Mouse (Mus musculus) NIH3T3 (cell line): ENCODE results near the gene Atp6ap1l.
A peak's percentile ranks its signal among the peaks of the same experiment; 100 is the strongest.

Source experiments
- DNase-seq: peaks from one replicate; pipeline ENCODE4 v3.0.0-alpha.2; 2012; ENCODE audit warnings: low read depth

Gene Atp6ap1l

DNA sequence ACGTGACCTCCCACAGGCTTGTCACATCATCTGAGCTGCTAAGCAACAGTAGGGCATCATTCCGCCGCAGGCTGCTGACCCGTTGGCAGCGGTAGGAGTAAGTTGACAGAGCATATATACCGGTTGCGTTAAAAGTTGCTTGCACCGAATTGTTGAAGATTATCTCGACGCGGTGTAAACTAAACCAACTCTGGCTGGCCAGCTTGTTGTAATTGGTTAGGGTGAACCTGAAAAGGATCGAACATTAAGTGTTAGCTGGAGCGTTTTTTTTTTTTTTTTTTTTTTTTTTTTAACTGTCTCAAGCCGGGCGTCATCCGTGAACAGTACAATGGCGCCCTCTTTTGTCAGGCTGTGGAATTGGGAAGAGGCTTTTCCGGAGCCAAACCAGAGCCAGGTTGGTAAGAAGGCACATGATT is 18.6 kb downstream of the Atp6ap1l start:
- DNase-seq = peak; percentile 87

- no peak for DNase-seq
Observed at GRCm38 (mm10) chr13:90885856-90886532, 19.2 kb downstream of the Atp6ap1l start.

DNA sequence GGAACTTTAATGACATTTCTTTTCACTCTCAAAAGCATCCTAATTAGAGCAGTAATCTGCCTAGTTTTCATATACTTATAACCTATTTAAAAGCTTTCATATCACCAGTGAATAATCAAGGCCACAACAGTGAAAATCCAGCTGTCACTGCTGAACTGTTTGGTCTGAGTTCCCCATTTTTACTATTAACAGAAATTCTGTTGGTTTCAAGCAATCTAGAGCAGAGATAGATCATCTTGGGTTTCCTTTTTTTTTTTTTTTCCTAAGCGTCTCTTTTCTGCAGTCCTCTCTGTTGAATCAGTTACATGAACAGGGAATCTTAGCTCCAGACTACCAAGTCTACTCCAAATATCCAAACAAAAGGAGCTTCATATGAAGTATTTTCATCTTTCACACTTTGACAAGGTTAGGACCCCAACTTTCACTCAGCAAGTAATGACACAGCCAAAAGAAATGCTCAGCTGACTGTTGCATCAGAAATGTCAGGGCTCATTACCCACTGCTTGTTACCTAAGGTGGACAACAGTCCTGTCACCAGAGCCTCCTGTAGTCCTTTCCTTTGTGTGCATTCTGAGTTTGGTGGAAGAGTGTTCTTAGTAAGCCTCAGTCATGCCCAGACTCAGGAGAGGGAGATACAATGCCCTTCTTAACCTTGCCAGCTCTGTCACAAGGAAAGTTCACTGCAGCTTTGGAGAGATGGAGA is 23.3 kb downstream of the Atp6ap1l start:
- DNase-seq = peak; percentile 46

- DNase-seq = no peak
Observed at GRCm38 (mm10) chr13:90871579-90871978, 33.6 kb downstream of the Atp6ap1l start.

DNA sequence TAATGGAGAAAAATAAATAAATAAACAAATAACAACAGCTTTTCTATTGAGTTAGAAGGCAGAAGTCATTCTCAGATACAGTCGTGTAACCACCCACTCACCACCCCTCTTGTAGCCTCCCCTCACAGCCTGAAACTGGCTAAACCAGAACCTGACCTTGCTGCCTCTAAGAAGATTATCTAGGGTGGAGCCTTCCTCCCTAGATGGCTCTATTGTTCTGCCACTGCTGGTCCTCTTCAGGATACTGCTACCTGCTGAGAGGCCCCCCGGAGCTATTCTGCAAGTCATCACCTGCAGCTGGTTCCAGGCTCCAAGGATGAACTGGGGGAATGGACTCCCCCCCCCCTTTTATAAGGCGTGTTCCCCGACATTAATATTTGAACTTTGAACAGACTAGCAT is 36.0 kb downstream of the Atp6ap1l start:
- no peak for DNase-seq

- DNase-seq = no peak
Observed at GRCm38 (mm10) chr13:90862138-90862537, 43.0 kb downstream of the Atp6ap1l start.

DNA sequence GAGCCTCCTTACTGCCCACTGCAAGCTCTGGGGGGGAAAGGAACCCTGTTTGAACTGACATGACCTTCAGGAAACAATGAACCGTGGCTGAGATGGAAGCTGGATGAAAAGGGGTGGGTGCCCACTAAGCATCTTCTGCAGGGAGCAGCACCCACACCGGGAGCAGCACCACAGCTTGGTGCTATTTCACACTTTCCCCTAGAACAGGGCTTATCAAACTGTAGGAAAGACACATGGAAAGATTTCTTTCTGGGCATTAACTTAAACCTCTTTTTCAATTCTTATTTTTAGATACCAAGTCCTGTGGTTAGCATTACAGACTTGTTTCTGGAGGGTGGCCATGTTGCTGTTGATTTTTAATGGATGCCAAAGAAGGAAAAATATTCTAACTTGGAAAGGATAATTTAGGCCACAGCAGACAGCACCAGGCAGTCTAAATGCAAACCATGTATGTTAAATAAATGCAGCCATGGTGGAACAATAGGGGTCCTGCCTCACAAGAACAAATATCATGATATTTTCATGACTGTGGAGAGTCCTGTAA is 44.2 kb downstream of the Atp6ap1l start:
- peak; percentile 58 for DNase-seq

- DNase-seq = no peak
Observed at GRCm38 (mm10) chr13:90852727-90853630, 52.2 kb downstream of the Atp6ap1l start.

DNA sequence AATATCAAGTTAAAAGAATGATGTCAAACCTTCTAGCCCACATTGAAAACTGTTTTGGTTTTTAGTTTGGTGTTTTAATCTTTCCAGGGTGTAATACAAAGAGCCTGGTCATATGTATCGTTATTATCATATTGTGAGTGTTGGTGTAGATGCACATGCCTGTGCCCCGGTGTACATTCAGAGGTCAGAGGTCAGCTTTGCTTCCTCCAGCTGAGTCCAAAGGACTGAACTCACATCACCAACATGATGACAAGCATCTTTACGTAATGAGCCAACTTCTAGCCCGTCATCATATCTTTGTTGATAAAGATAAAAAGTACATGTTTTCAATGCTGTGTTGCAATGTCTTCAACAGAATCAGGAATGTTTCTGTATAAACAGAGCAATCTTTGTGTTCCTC is 53.4 kb downstream of the Atp6ap1l start:
- no peak for DNase-seq

GRCm38 (mm10) chr13:90844191-90844590 is 61.0 kb downstream of the Atp6ap1l start:
- no peak for DNase-seq

DNA sequence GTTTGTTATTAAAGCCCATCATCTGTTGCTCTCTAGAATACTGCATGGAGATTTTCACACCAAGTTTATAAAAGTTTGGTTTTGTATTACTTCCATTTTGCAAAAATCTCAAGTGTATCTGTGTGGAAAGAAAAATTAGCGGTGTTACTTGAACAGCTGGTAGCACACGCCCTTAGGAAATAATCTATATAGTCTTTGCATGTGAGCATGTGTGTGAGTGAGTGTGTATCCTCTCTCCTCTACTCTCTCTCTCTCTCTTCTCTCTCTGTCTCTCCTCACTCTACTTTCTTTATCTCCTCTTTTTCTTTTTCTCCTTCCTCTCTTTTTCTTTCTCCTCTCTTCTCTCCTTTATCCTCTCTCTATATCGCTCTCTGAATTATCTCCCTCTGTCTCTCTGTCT is 61.7 kb downstream of the Atp6ap1l start:
- DNase-seq = no peak

GRCm38 (mm10) chr13:90841213-90841553 is 64.0 kb downstream of the Atp6ap1l start:
- no peak for DNase-seq

DNA sequence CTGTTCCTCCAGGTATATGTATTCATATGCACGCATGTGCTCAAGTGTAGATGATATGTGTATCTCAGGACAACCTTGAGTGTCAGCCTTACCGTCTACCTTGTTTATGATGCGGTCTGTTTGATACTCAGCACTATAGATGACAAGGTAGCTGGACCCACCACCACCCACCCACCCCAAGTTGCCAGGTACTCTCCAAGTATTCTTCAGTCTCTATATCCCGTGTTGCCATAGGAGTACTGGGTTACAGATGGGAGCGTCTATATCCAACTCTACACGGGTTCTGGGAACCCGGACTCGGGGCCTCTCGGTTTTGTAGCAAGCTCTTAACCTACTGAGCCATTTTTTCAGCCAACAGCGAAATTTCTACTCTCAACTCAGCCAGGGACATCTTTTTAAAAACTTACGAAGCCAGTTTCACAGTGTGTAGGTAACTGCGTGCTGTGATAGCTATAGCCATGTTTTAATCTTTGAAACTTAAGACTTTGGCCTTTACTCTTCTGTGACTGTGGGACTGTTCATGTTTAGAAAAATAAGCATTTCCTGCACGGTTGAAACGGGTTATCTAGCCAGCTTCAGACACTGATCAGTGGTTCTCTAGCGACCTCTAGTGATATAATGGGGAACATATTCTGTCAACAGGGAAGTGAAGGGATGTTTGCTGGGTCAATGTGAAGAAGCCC is 64.5 kb downstream of the Atp6ap1l start:
- DNase-seq = peak; percentile 89

GRCm38 (mm10) chr13:90833641-90834207 is 71.4 kb downstream of the Atp6ap1l start:
- DNase-seq = no peak
